Mouse (Mus musculus) spleen, adult 2 months (tissue): ENCODE results near the gene Gpcpd1. TPM values are rescaled to one million over a fixed set of nuclear protein-coding genes. Genes with fewer than 3 reads are reported as not detected.
A peak's percentile ranks its signal among the peaks of the same experiment; 100 is the strongest.

Experiments used
- DNase-seq, 2 experiments: peaks; one replicate each; pipeline versions ENCODE4 v3.0.0 to v3.0.0-alpha.2; 2012 to 2021; ENCODE audit warnings: low spot score in 2 of 2, low read depth in 1 of 2
- H3K27ac ChIP-seq: fragments of 200-500 bp; 2 replicates; pipeline ENCODE4 v1.5.1; 2012; ENCODE audit warnings: low read length, inconsistent platforms; ENCODE audit not compliant: insufficient read depth
- H3K27me3 ChIP-seq: fragments of 200-500 bp; 2 replicates; pipeline ENCODE4 v1.6.1; 2012; ENCODE audit warnings: mild to moderate bottlenecking, moderate library complexity, low read length, inconsistent platforms; ENCODE audit not compliant: control insufficient read depth, insufficient read depth
- H3K36me3 ChIP-seq: fragments of 200-500 bp; 2 replicates; pipeline ENCODE4 v1.6.1; 2012; ENCODE audit warnings: mild to moderate bottlenecking, low read length, inconsistent platforms; ENCODE audit not compliant: control insufficient read depth, insufficient read depth
- H3K4me1 ChIP-seq: fragments of 200-500 bp; 2 replicates; pipeline ENCODE4 v1.6.1; 2011; ENCODE audit warnings: inconsistent platforms; ENCODE audit not compliant: control insufficient read depth, insufficient read depth, insufficient read length
- H3K4me3 ChIP-seq: fragments of 200-500 bp; 2 replicates; pipeline ENCODE4 v1.5.1; 2011; ENCODE audit warnings: mild to moderate bottlenecking, inconsistent platforms; ENCODE audit not compliant: insufficient read depth, insufficient read length; ENCODE audit errors: extremely low read depth
- CTCF ChIP-seq: fragments of 200-500 bp; IDR thresholded peaks from 2 replicates; pipeline ENCODE4 v1.5.1; 2011; ENCODE audit warnings: mild to moderate bottlenecking, inconsistent platforms; ENCODE audit not compliant: insufficient read depth, insufficient read length, insufficient replicate concordance; ENCODE audit errors: extremely low read depth
- POLR2A ChIP-seq: fragments of 200-500 bp; IDR thresholded peaks from 2 replicates; pipeline ENCODE4 v1.6.1; 2011; ENCODE audit warnings: low read depth, low read length, inconsistent platforms
- WGBS: fragments of 180-500 bp; shearing (Covaris S2); methylation state at CpG from one replicate; pipeline ENCODE4 v1.1.7; 2018; 5-methylcytosine and 5-hydroxymethylcytosine counted together
- polyA plus RNA-seq: library from polyadenylated mRNA; depleted of rRNA; stranded (reverse); fragments of >200 nt; gene quantifications from 2 replicates; pipeline ENCODE4 v1.2.3, GENCODE M21; 2012

Gene Gpcpd1
- polyA plus RNA-seq, 1 experiment = 15.7 TPM

DNA sequence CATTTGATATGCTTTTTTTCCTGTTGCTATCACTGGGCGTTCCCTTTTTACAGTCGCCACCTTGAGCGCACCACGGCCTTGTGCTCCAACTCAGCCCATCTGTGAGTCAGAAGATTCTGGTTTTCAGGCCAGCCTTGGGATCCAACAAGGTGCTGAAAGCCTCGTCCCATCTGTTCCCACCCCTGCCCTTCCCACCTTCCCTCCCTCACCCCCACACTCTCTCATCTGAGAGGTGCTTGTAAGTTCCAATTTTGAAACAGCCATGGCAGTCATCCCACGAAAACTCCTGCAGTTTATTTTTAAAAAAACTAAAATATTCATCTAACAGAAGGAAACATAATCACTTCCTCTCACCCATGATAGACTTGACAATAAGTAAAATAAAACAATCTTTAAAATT, 80.0 kb downstream of the Gpcpd1 start:
- Histone ChIP-seq H3K4me3 (no peak overlapping the region), H3K27me3 (no peaks in the 10 kb centered on the region), H3K4me1 (peaks cover 11% of the 10 kb centered on the region; the same call in 1 of the 2 replicates), H3K27ac (no peak overlapping the region), H3K36me3 (no peaks in the 10 kb centered on the region)
- DNase-seq = no peak
- 82% methylated on average over 6 of the region's 6 CpGs for WGBS
- TF ChIP-seq POLR2A = no peak
- TF ChIP-seq CTCF = no peak

DNA sequence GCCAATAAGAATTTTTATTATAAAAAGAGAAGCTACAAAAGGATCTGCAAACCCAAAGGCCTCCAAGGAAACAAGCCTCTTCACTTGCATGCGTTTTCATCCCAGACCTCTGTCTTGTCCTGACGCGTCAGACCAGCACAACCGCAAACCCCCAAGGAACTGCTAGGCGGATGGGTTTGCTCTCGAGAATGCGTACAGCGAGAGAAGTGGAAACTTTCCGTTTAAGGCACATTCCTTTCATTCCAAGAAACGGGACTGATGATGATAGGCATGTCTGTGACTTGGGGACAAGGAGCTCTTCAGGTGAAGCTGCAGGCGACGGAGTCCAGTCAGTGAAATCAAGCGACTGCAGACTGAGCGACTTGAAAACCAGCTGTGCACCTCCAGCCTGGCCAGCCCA, 80.4 kb downstream of the Gpcpd1 start:
- H3K4me3 ChIP-seq = no peak overlapping the region
- TF ChIP-seq POLR2A (no peak), CTCF (no peak)
- WGBS = 88% methylated on average over 14 of the region's 14 CpGs

DNA sequence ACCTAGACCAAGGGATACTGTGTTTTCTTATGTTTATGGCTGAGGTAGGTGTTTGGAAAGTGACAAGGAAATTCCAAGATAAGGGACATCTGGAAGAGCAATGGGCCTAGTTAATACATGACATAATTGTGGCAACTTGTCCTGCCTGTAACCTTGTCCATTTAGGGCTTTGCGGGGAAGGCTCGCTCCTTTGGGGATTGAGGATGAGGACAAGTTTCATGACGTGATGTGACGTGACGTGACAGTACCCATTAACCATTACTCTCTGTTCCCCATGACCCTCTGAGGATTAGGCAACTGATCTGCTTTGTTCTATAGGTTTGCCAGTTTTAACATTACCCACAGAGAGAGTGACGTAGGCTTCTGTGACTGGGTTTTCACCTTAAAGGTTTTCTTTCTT, 81.7 kb downstream of the Gpcpd1 start:
- H3K27ac ChIP-seq = no peak overlapping the region
- no peaks in the 10 kb centered on the region for H3K36me3 ChIP-seq
- H3K4me3 ChIP-seq = no peak overlapping the region
- 90% methylated on average over 6 of the region's 6 CpGs for WGBS
- no peaks in the 10 kb centered on the region for H3K27me3 ChIP-seq
- no peak for DNase-seq
- TF ChIP-seq POLR2A (no peak), CTCF (no peak)
- H3K4me1 ChIP-seq = peaks cover 9% of the 10 kb centered on the region; the same call in 1 of the 2 replicates

More for the DNA sequence above, 80.4 kb downstream of the Gpcpd1 start:
- Histone ChIP-seq H3K4me1 (peaks cover 11% of the 10 kb centered on the region; the same call in 1 of the 2 replicates), H3K27ac (no peak overlapping the region), H3K27me3 (no peaks in the 10 kb centered on the region), H3K36me3 (no peaks in the 10 kb centered on the region)
- DNase-seq = no peak

DNA sequence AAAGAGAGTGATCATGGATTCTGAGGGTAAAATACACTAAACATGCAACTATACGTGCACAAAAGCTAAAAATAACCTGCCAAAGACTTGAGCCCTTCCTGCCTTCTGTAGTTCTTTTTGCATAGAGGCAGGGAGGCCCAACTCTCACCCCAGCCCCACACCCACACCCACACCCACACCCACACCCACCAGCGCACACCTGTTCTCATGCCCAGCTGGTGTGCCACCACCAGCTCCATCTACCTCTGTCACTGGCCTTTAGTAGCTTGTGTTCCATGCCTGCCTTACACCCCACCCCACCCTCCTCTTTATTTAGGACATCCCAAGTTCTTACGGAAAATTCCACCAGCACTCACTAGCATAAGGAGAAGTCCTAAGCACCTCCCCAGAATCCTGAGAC, 89.2 kb downstream of the Gpcpd1 start:
- no peak for DNase-seq
- H3K27me3 ChIP-seq = no peaks in the 10 kb centered on the region
- no peak for TF ChIP-seq CTCF
- no peak for TF ChIP-seq POLR2A
- H3K4me3 ChIP-seq = no peak overlapping the region
- H3K27ac ChIP-seq = no peak overlapping the region
- no peaks in the 10 kb centered on the region for H3K36me3 ChIP-seq
- WGBS = 60% methylated on average over 3 of the region's 3 CpGs
- peaks cover 4% of the 10 kb centered on the region; the same call in 1 of the 2 replicates for H3K4me1 ChIP-seq

DNA sequence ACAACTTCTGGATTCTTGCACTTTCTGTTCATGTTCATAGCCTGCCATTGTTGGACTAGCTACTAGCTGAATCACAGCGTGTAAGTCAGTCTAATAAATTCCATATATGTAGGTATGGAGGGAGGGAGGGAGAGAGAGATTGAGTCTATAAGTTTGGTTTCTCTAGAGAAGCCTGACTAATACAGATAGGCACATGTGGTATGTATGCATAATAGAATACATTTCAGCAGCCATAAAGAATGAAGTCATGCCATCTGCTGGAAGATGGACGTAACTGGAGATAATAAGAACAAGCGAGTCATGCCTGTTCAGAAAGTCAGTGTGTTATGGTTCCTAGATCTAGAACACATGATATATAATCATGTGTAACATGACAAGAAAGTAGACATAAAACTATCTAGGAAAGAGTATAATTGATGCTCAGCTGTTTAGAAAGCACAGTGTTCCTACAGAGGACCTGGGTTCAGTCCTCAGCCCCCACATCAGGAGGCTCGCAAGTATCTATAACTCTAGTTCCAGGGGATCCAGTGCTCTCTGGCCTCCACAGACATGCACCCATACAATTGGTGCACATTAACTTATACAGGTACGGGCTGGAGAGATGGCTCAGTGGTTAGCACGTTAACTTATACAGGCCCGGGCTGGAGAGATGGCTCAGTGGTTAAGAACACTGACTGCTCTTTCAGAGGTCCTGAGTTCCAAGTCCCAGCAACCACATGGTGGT, 90.0 kb downstream of the Gpcpd1 start:
- no peak overlapping the region for H3K4me3 ChIP-seq
- peaks cover 4% of the 10 kb centered on the region; the same call in 1 of the 2 replicates for H3K4me1 ChIP-seq
- no peak for TF ChIP-seq CTCF
- no peak for TF ChIP-seq POLR2A
- H3K36me3 ChIP-seq = no peaks in the 10 kb centered on the region
- WGBS = 70% methylated on average over 7 of the region's 7 CpGs
- no peaks in the 10 kb centered on the region for H3K27me3 ChIP-seq
- H3K27ac ChIP-seq = no peak overlapping the region
- no peak for DNase-seq

- Histone ChIP-seq H3K27ac (no peak overlapping the region), H3K27me3 (no peaks in the 10 kb centered on the region), H3K36me3 (no peaks in the 10 kb centered on the region), H3K4me1 (no peaks in the 10 kb centered on the region), H3K4me3 (no peak overlapping the region)
- WGBS = 77% methylated on average over 4 of the region's 4 CpGs
- TF ChIP-seq CTCF (no peak), POLR2A (no peak)
- no peak for DNase-seq
Observed at GRCm38 (mm10) chr2:132493184-132493583, 94.3 kb downstream of the Gpcpd1 start.

DNA sequence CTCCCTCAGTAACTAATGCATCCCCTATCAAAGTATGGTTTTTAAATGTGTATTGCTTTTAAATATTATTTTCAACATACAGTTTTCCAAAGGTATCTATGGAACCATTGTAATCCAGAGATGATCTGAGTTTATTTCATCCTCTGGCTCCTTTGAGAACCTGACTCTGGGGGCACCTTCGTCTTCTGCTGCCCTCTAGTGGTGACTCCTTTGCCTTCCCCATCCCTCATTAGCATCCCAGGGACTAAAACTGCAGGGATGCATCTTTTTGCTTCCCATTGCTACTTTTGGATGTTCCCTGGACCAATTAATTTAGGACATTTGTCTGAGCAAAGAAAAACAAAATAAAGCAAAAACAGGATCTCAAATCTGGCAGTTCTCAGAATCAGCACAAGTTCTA, 102.1 kb downstream of the Gpcpd1 start:
- Histone ChIP-seq H3K27me3 (no peaks in the 10 kb centered on the region), H3K27ac (no peak overlapping the region), H3K4me1 (no peaks in the 10 kb centered on the region), H3K4me3 (no peak overlapping the region), H3K36me3 (no peaks in the 10 kb centered on the region)
- DNase-seq = peak in 1 of 2 experiments; percentile 31
- TF ChIP-seq CTCF (peak; percentile 54; the same call in 1 of the 2 replicates), POLR2A (no peak)
- 0% methylated on average over 1 of the region's 1 CpGs for WGBS
